Mouse (Mus musculus) G1E (cell line): Measurements from ENCODE around the gene Golm1.

Experiments used
- CTCF ChIP-seq: IDR thresholded peaks from 2 replicates; pipeline ENCODE4 v1.5.1; 2012; ENCODE audit warnings: low read depth, low read length, inconsistent platforms, mixed read lengths
- GATA1 ChIP-seq: IDR thresholded peaks from 2 replicates; pipeline ENCODE4 v1.6.1; 2012; ENCODE audit warnings: borderline replicate concordance, low read length, inconsistent platforms, mixed read lengths
- POLR2AphosphoS5 ChIP-seq: IDR thresholded peaks from 2 replicates; pipeline ENCODE4 v1.6.1; 2012; ENCODE audit warnings: low read depth, low read length, inconsistent platforms; ENCODE audit not compliant: insufficient replicate concordance
- TAL1 ChIP-seq: conservative IDR thresholded peaks from 2 replicates; pipeline ENCODE4 v1.6.1; 2012; ENCODE audit warnings: low read depth, low read length, inconsistent platforms, mixed read lengths

GRCm38 (mm10) chr13:59663939-59664712, 11.5 kb downstream of the Golm1 start:
- no peak for TF ChIP-seq CTCF
- no peak for TF ChIP-seq TAL1
- TF ChIP-seq GATA1, result no peak
- TF ChIP-seq POLR2AphosphoS5, result no peak
